Comparison of ENCODE assay signal across 27 mouse cellular contexts in the genomic region with DNA sequence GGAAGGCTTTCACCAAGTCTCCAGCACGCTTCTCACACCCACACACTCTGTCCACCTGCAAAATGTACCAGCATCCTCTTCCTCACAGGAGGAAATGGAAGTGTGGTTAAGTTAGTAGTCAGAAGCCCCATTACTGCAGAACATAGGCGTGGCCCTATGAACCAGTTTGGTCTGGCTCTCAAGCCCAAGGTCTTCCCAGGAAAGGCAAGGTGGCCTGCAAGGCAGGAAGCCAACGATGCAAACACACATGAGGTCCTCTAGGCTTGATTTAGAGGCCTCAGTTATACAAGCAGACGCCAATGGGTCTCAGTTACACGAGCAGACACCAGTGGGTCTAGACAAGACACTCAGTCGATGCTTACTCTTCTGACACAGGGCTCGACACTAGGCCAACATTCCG. TPM values are rescaled to one million over a fixed set of nuclear protein-coding genes. Genes with fewer than 3 reads are reported as not detected.
DNase-seq lines count a peak whose midpoint lies in the region; ATAC-seq and TF ChIP-seq lines count a peak whose summit lies in the region.
"Had no signal": no experiment of that assay in that cellular context is flagged by ENCODE, and none has a peak within 500 bp of the region (broad histone marks: within the 10 kb centered on the region; RNA-seq: fewer than 3 reads in every experiment).

No protein-coding gene starts in this region.

- peak; percentile 64 for DNase-seq in heart, embryonic 10.5 days (ENCODE audit: low spot score)
- DNase-seq in left cerebral cortex, adult 2 months (ENCODE audit: extremely low spot score in 1 of 2, low spot score in 2 of 2), result no peak
- no peak for DNase-seq in left cerebral cortex, postnatal 10 days (ENCODE audit: extremely low spot score in 1 of 2, low spot score in 2 of 2)
- DNase-seq in ES-CJ7 (ENCODE audit: low read depth, low spot score), result peak; percentile 67
- peak; percentile 63 for DNase-seq in ZHBTc4 (ENCODE audit: low read depth, low spot score)
- no peak for DNase-seq in c-Kit-positive CD71-positive TER-119-positive erythroid progenitor cells, embryonic 14.5 days (ENCODE audit: low spot score)
- DNase-seq: adrenal gland, adult 8-10 months; adrenal gland, postnatal 25 days; cerebellum, adult 18-20 months; cerebellum, adult 9-11 months; cerebellum, postnatal 25 days; forebrain, postnatal 0 days; gastrocnemius, postnatal 10 days; gastrocnemius, postnatal 36 days; kidney, adult 11 months; kidney, adult 8-10 months had no signal

- no peak overlapping the region for H3K27ac ChIP-seq in heart, embryonic 10.5 days
- H3K27ac ChIP-seq in heart, embryonic 11.5 days (ENCODE audit: low read depth, low read length), result no peak overlapping the region
- H3K27ac ChIP-seq in left cerebral cortex, adult 2 months, result peak overlapping the region; percentile 16; the same call in 1 of the 2 replicates
- H3K27ac ChIP-seq: embryonic facial prominence, embryonic 12.5 days; embryonic facial prominence, embryonic 15.5 days; heart, embryonic 13.5 days; hindbrain, embryonic 14.5 days; hindbrain, postnatal 0 days had no signal

- H3K27me3 ChIP-seq in heart, embryonic 10.5 days (ENCODE audit: insufficient read depth, poor library complexity, severe bottlenecking), result no peaks in the 10 kb centered on the region
- H3K27me3 ChIP-seq in heart, embryonic 11.5 days (ENCODE audit: control insufficient read depth, insufficient read depth, low read length), result no peaks in the 10 kb centered on the region
- H3K27me3 ChIP-seq: embryonic facial prominence, embryonic 12.5 days; embryonic facial prominence, embryonic 15.5 days; heart, embryonic 13.5 days; Patski had no signal

- intact Hi-C loops in left cerebral cortex, adult 2 months (cut with DNase I), result loop anchor here (5.0 kb wide), 1 partner anchor 42 kb away; the partner anchor contains the start of gene Cmtm4
- intact Hi-C loops in left cerebral cortex, postnatal 10 days (cut with DNase I), result loop anchor here (5.0 to 10.0 kb wide), 3 partner anchors 78 to 195 kb away; partner anchors contain the start of genes Car7, Nae1 and Tk2

- no peak for TF ChIP-seq CTCF in left cerebral cortex, adult 2 months (IDR thresholded peaks at IDR 0.05)

- H3K36me3 ChIP-seq in heart, embryonic 10.5 days, result peaks cover 65% of the 10 kb centered on the region
- peaks cover 31% of the 10 kb centered on the region for H3K36me3 ChIP-seq in heart, embryonic 11.5 days (ENCODE audit: control insufficient read depth, insufficient read depth, low read length)

- WGBS in heart, embryonic 10.5 days, result 91% methylated on average over 8 of the region's 8 CpGs
- 86% methylated on average over 8 of the region's 8 CpGs for WGBS in heart, embryonic 11.5 days (ENCODE audit: insufficient replicate concordance)

- H3K9ac ChIP-seq in heart, embryonic 11.5 days (ENCODE audit: low read depth, low read length), result no peak overlapping the region
- H3K9ac ChIP-seq: embryonic facial prominence, embryonic 12.5 days; embryonic facial prominence, embryonic 15.5 days; forebrain, postnatal 0 days; heart, embryonic 13.5 days; hindbrain, embryonic 14.5 days had no signal

- H3K4me2 ChIP-seq in heart, embryonic 11.5 days, result no peak overlapping the region
- H3K4me2 ChIP-seq: embryonic facial prominence, embryonic 12.5 days; embryonic facial prominence, embryonic 15.5 days; heart, embryonic 13.5 days; hindbrain, embryonic 14.5 days had no signal

- H3K4me3 ChIP-seq in heart, embryonic 10.5 days, result no peak overlapping the region
- H3K4me3 ChIP-seq in heart, embryonic 11.5 days (ENCODE audit: low read depth, low read length), result no peak overlapping the region
- H3K4me3 ChIP-seq in left cerebral cortex, adult 2 months, result no peak overlapping the region
- H3K4me3 ChIP-seq: embryonic facial prominence, embryonic 12.5 days; embryonic facial prominence, embryonic 15.5 days; heart, embryonic 13.5 days had no signal

- no peaks in the 10 kb centered on the region for H3K9me3 ChIP-seq in heart, embryonic 10.5 days
- H3K9me3 ChIP-seq in heart, embryonic 11.5 days (replicated peaks; ENCODE audit: control insufficient read depth, low read length), result no peaks in the 10 kb centered on the region
- H3K9me3 ChIP-seq: embryonic facial prominence, embryonic 12.5 days; embryonic facial prominence, embryonic 15.5 days; G1E; heart, embryonic 13.5 days had no signal

- peaks cover 17% of the 10 kb centered on the region for H3K4me1 ChIP-seq in heart, embryonic 10.5 days
- peaks cover 15% of the 10 kb centered on the region for H3K4me1 ChIP-seq in heart, embryonic 11.5 days (ENCODE audit: control insufficient read depth, insufficient read depth, low read length)

- ATAC-seq in heart, embryonic 11.5 days (replicated peaks; ENCODE audit: insufficient number of reproducible peaks, low FRiP score, low TSS enrichment), result no peak
- ATAC-seq: activated CD4-positive, CD25-positive, alpha-beta regulatory T cell, adult 4 months; forebrain, embryonic 14.5 days; forebrain, postnatal 0 days; hindbrain, postnatal 0 days; inflammation-experienced regulatory T-cells, adult 6 months; Patski had no signal

RNA-seq across cellular contexts. Expression of gene Dync1li2, which starts 3.4 kb away (rescaled TPM):
- 50.8 and 58.6 TPM in 2 replicates for polyA plus RNA-seq in heart, embryonic 10.5 days (2016; fragmentation: Nextera tagmentation; extraction: Ambion mirVana)
- 43.0 and 52.9 TPM in 2 replicates for polyA plus RNA-seq in heart, embryonic 11.5 days (2014; fragmentation: Nextera tagmentation; extraction: Ambion mirVana)
- total RNA-seq in left cerebral cortex, adult 2 months (2021), result 100 to 1,000 TPM; 279 to 326 TPM
- 100 to 1,000 TPM; 204 to 207 TPM for total RNA-seq in left cerebral cortex, postnatal 10 days (2021)

RNA-seq across cellular contexts. Expression of gene Cmtm4, which starts 43.9 kb away (rescaled TPM):
- polyA plus RNA-seq in heart, embryonic 10.5 days (2016; fragmentation: Nextera tagmentation; extraction: Ambion mirVana), result 1.1 and 1.7 TPM in 2 replicates
- 1.9 and 2.2 TPM in 2 replicates for polyA plus RNA-seq in heart, embryonic 11.5 days (2014; fragmentation: Nextera tagmentation; extraction: Ambion mirVana)
- 10 to 100 TPM; 86.7 to 87.4 TPM for total RNA-seq in left cerebral cortex, adult 2 months (2021)
- total RNA-seq in left cerebral cortex, postnatal 10 days (2021), result 10 to 100 TPM; 67.5 to 72.2 TPM
- polyA plus RNA-seq: G1E had no signal

Comparison
In these comparisons a context has a peak if more than half of its experiments do, and no peak if none do; other contexts are left out.
1. DNase-seq: peak in heart, embryonic 10.5 days (single experiment), ES-CJ7 (single experiment) and ZHBTc4 (single experiment); none in left cerebral cortex, adult 2 months (0 of 2), left cerebral cortex, postnatal 10 days (0 of 2) and c-Kit-positive CD71-positive TER-119-positive erythroid progenitor cells, embryonic 14.5 days (single experiment).